Mouse (Mus musculus) CD4-positive, CD25-positive, alpha-beta regulatory T cell, adult 4 months (primary cell): ENCODE data around the gene Ccdc91. TPM values are rescaled to one million over a fixed set of nuclear protein-coding genes. Genes with fewer than 3 reads are reported as not detected.
A peak's percentile ranks its signal among the peaks of the same experiment; 100 is the strongest.

Source experiments
- ATAC-seq: one replicate; pipeline ENCODE4 v1.8.0; 2017
- polyA plus RNA-seq, 2 experiments: library from polyadenylated mRNA; unstranded; fragments of 100-300 nt; shearing (Covaris generic); gene quantifications; one replicate each; pipeline ENCODE4 v1.2.1; 2017

Gene Ccdc91
- 10 to 100 TPM; 10.6 to 14.5 TPM for polyA plus RNA-seq

GRCm38 (mm10) chr6:147475727-147476613, at the start of gene Ccdc91:
Gene Ccdc91, plus strand, starts transcription at chr6:147475828.
- ATAC-seq: peak; percentile 85

- ATAC-seq: no peak
Measured at GRCm38 (mm10) chr6:147426927-147427487, 48.6 kb upstream of the Ccdc91 start.

GRCm38 (mm10) chr6:147455775-147456174, 19.9 kb upstream of the Ccdc91 start:
- ATAC-seq: no peak

- no peak for ATAC-seq
Measured at GRCm38 (mm10) chr6:147458637-147459301, 16.9 kb upstream of the Ccdc91 start.

GRCm38 (mm10) chr6:147470016-147470415, 5.6 kb upstream of the Ccdc91 start:
- no peak for ATAC-seq

GRCm38 (mm10) chr6:147481141-147481540, 5.5 kb downstream of the Ccdc91 start:
- no peak for ATAC-seq

- ATAC-seq: no peak
Measured at GRCm38 (mm10) chr6:147490120-147490519, 14.5 kb downstream of the Ccdc91 start.

GRCm38 (mm10) chr6:147492551-147492950, 16.9 kb downstream of the Ccdc91 start:
- no peak for ATAC-seq

GRCm38 (mm10) chr6:147501439-147501838, 25.8 kb downstream of the Ccdc91 start:
- no peak for ATAC-seq

GRCm38 (mm10) chr6:147506074-147506473, 30.4 kb downstream of the Ccdc91 start:
- no peak for ATAC-seq

GRCm38 (mm10) chr6:147506496-147506895, 30.9 kb downstream of the Ccdc91 start:
- ATAC-seq: no peak

- no peak for ATAC-seq
Measured at GRCm38 (mm10) chr6:147507186-147507585, 31.6 kb downstream of the Ccdc91 start.

- no peak for ATAC-seq
Measured at GRCm38 (mm10) chr6:147510516-147510915, 34.9 kb downstream of the Ccdc91 start.

- ATAC-seq: no peak
Measured at GRCm38 (mm10) chr6:147517909-147518308, 42.3 kb downstream of the Ccdc91 start.

GRCm38 (mm10) chr6:147525236-147525635, 49.6 kb downstream of the Ccdc91 start:
- ATAC-seq: no peak

GRCm38 (mm10) chr6:147534971-147535370, 59.3 kb downstream of the Ccdc91 start:
- ATAC-seq: no peak

- no peak for ATAC-seq
Measured at GRCm38 (mm10) chr6:147538236-147538635, 62.6 kb downstream of the Ccdc91 start.

- ATAC-seq: no peak
Measured at GRCm38 (mm10) chr6:147539056-147539600, 63.5 kb downstream of the Ccdc91 start.

GRCm38 (mm10) chr6:147540942-147541341, 65.3 kb downstream of the Ccdc91 start:
- no peak for ATAC-seq

GRCm38 (mm10) chr6:147555591-147555990, 80.0 kb downstream of the Ccdc91 start:
- ATAC-seq: no peak

- ATAC-seq: no peak
Measured at GRCm38 (mm10) chr6:147559316-147559715, 83.7 kb downstream of the Ccdc91 start.

- no peak for ATAC-seq
Measured at GRCm38 (mm10) chr6:147560436-147560835, 84.8 kb downstream of the Ccdc91 start.

- ATAC-seq: no peak
Measured at GRCm38 (mm10) chr6:147569246-147569645, 93.6 kb downstream of the Ccdc91 start.
